Mouse (Mus musculus) stomach, embryonic 14.5 days (tissue): ENCODE measurements around the gene Tcf7l1. TPM values are rescaled to one million over a fixed set of nuclear protein-coding genes. Genes with fewer than 3 reads are reported as not detected.

ENCODE experiments used
- ATAC-seq: fragments of 200-750 bp; cut with Nextera tagmentation; 2 replicates; pipeline ENCODE4 v1.8.0; 2017; ENCODE audit warnings: low read depth, moderate TSS enrichment; ENCODE audit not compliant: insufficient number of reproducible peaks, insufficient read depth, low FRiP score
- H3K27ac ChIP-seq: fragments of 300-500 bp; sonication (generic); 2 replicates; pipeline ENCODE4 v1.5.1; 2014; ENCODE audit warnings: mild to moderate bottlenecking, low read length, moderate library complexity, mixed read lengths
- H3K27me3 ChIP-seq: fragments of 300-500 bp; sonication (generic); 2 replicates; pipeline ENCODE4 v1.6.1; 2014; ENCODE audit warnings: low read length, control low read depth, mixed read lengths; ENCODE audit not compliant: control insufficient read depth, insufficient read depth
- H3K36me3 ChIP-seq: fragments of 300-500 bp; sonication (generic); 2 replicates; pipeline ENCODE4 v1.6.1; 2014; ENCODE audit warnings: mild to moderate bottlenecking, control low read depth, low read length, moderate library complexity, mixed read lengths; ENCODE audit not compliant: control insufficient read depth, insufficient read depth
- H3K4me1 ChIP-seq: fragments of 300-500 bp; sonication (generic); 2 replicates; pipeline ENCODE4 v1.6.1; 2014; ENCODE audit warnings: low read length, control low read depth, mixed read lengths; ENCODE audit not compliant: control insufficient read depth, insufficient read depth
- H3K4me2 ChIP-seq: fragments of 300-500 bp; sonication (generic); replicated peaks from 2 replicates; pipeline ENCODE4 v1.6.1; 2014; ENCODE audit warnings: low read depth, low read length, control low read depth
- H3K4me3 ChIP-seq: fragments of 300-500 bp; sonication (generic); 2 replicates; pipeline ENCODE4 v1.5.1; 2014; ENCODE audit warnings: low read depth, low read length, control low read depth
- H3K9ac ChIP-seq: fragments of 300-500 bp; sonication (generic); replicated peaks from 2 replicates; pipeline ENCODE4 v1.6.1; 2014; ENCODE audit warnings: low read depth, mild to moderate bottlenecking, control low read depth, low read length, moderate library complexity, mixed read lengths
- H3K9me3 ChIP-seq: fragments of 300-500 bp; sonication (generic); 2 replicates; pipeline ENCODE4 v1.6.1; 2016; ENCODE audit warnings: low read depth, low read length, control low read depth; ENCODE audit not compliant: control insufficient read depth
- WGBS: fragments of 180-500 bp; shearing (Covaris S2); extraction: QIAGEN DNeasy Blood & Tissue Kit; methylation state at CpG from one replicate; pipeline ENCODE4 v1.1.7; 2014; 5-methylcytosine and 5-hydroxymethylcytosine counted together
- polyA plus RNA-seq: library from polyadenylated mRNA; unstranded; fragments of >200 nt; fragmentation: Nextera tagmentation; extraction: Ambion mirVana; gene quantifications from 2 replicates; pipeline ENCODE4 v1.2.1, GENCODE M21; 2014

The Tcf7l1 gene
- polyA plus RNA-seq, 1 experiment from 2014 or later = 39.0 TPM

GRCm38 (mm10) chr6:72723731-72724385 lies 65.2 kb downstream of the Tcf7l1 start:
- Histone ChIP-seq H3K4me3 (no peak overlapping the region), H3K36me3 (no peaks in the 10 kb centered on the region), H3K9me3 (no peaks in the 10 kb centered on the region), H3K27me3 (no peaks in the 10 kb centered on the region), H3K9ac (no peak overlapping the region), H3K4me2 (no peak overlapping the region), H3K27ac (no peak overlapping the region; the same call in 1 of the 2 replicates), H3K4me1 (peaks cover 26% of the 10 kb centered on the region; the same call in 1 of the 2 replicates)
- 60% methylated on average over 15 of the region's 15 CpGs for WGBS
- no peak for ATAC-seq

- WGBS = 89% methylated on average over 4 of the region's 4 CpGs
- Histone ChIP-seq H3K9ac (no peak overlapping the region), H3K36me3 (no peaks in the 10 kb centered on the region), H3K4me2 (no peak overlapping the region), H3K4me3 (no peak overlapping the region), H3K9me3 (no peaks in the 10 kb centered on the region), H3K4me1 (peaks cover 24% of the 10 kb centered on the region; the same call in 1 of the 2 replicates), H3K27me3 (no peaks in the 10 kb centered on the region), H3K27ac (no peak overlapping the region)
- ATAC-seq = no peak
Observed at GRCm38 (mm10) chr6:72723143-72723542, 65.9 kb downstream of the Tcf7l1 start.

DNA sequence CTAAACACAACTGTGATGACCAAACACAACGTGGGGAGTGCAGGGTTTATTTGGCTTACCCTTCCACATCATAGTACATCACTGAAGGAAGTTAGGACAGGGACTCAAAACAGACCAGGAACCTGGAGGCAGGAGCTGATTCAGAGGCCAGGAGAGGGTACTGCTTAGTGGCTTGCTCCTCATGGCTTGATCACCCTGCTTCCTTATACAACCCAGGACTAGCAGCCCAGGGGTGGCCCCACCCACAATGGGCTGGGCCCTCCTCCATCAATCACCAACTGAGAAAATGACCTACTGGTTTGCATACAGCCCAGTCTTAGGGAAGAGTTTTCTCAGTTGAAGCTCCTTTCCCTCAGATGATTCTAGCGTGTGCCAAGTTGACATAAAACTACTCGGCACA lies 68.2 kb downstream of the Tcf7l1 start:
- Histone ChIP-seq H3K27ac (no peak overlapping the region), H3K4me3 (no peak overlapping the region), H3K9ac (no peak overlapping the region), H3K27me3 (no peaks in the 10 kb centered on the region), H3K4me1 (peaks cover 24% of the 10 kb centered on the region; the same call in 1 of the 2 replicates), H3K36me3 (no peaks in the 10 kb centered on the region; the same call in 1 of the 2 replicates), H3K4me2 (no peak overlapping the region), H3K9me3 (no peaks in the 10 kb centered on the region)
- no peak for ATAC-seq
- 74% methylated on average over 3 of the region's 3 CpGs for WGBS

GRCm38 (mm10) chr6:72714726-72715125 lies 74.3 kb downstream of the Tcf7l1 start:
- Histone ChIP-seq H3K27ac (peak overlapping the region; percentile 55; the same call in 1 of the 2 replicates), H3K4me3 (no peak overlapping the region), H3K27me3 (no peaks in the 10 kb centered on the region), H3K9ac (no peak overlapping the region), H3K4me1 (peaks cover 42% of the 10 kb centered on the region), H3K36me3 (no peaks in the 10 kb centered on the region; the same call in 1 of the 2 replicates), H3K4me2 (0 out of 2 replicates have a peak overlapping the region, but pooled peaks have one; percentile 2), H3K9me3 (no peaks in the 10 kb centered on the region)
- WGBS = 24% methylated on average over 4 of the region's 4 CpGs
- no peak for ATAC-seq

- Histone ChIP-seq H3K4me2 (0 out of 2 replicates have a peak overlapping the region, but pooled peaks have one; percentile 2), H3K27me3 (no peaks in the 10 kb centered on the region), H3K9ac (no peak overlapping the region), H3K4me3 (no peak overlapping the region), H3K27ac (peak overlapping the region; percentile 55; the same call in 1 of the 2 replicates), H3K4me1 (peaks cover 42% of the 10 kb centered on the region), H3K36me3 (no peaks in the 10 kb centered on the region; the same call in 1 of the 2 replicates), H3K9me3 (no peaks in the 10 kb centered on the region)
- 28% methylated on average over 9 of the region's 9 CpGs for WGBS
- no peak for ATAC-seq
Observed at GRCm38 (mm10) chr6:72714250-72714649, 74.8 kb downstream of the Tcf7l1 start.

GRCm38 (mm10) chr6:72711508-72712081 lies 77.5 kb downstream of the Tcf7l1 start:
- Histone ChIP-seq H3K9ac (no peak overlapping the region), H3K4me2 (no peak overlapping the region), H3K4me3 (no peak overlapping the region), H3K4me1 (peaks cover 42% of the 10 kb centered on the region), H3K27me3 (no peaks in the 10 kb centered on the region), H3K27ac (peak overlapping the region; percentile 84), H3K36me3 (no peaks in the 10 kb centered on the region), H3K9me3 (no peaks in the 10 kb centered on the region)
- WGBS = 9% methylated on average over 8 of the region's 8 CpGs
- peak; percentile 76; the same call in 1 of the 2 replicates for ATAC-seq

- H3K4me1 ChIP-seq = peaks cover 42% of the 10 kb centered on the region
Observed at GRCm38 (mm10) chr6:72710897-72711507, 78.1 kb downstream of the Tcf7l1 start.

DNA sequence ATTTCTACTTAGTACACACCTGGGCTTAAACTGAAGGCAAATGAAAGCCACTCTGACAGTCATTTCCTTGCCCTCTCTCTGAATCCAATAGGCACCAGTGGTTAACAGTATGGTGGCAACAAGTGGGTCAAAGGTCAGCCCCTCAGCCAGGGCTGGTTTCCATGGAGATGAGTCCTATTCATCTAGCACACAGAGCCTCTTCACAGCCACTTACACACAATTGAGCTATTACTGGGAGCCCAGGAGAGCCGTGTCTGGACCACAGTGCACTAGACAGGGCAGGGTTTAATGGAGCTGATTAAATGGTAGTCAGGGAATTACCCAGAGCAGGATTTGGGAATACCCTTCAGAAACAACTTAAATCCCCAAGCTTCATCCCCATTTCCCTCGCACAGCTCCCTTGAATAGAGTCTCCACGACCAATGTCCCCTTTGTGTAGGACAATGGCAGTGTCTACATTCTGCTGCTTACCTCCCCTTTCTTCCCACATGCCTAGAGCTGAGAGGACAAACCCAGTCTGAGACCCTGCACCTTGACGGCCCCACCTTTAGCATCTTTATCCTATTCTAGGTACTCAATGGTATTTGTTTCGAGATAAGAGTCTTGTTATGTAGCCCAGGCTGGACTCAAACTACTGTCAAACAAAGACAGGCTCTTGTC lies 89.5 kb downstream of the Tcf7l1 start:
- no peak overlapping the region for H3K27ac ChIP-seq
- 62% methylated on average over 5 of the region's 5 CpGs for WGBS
- no peak overlapping the region for H3K4me2 ChIP-seq
- no peaks in the 10 kb centered on the region for H3K27me3 ChIP-seq
- ATAC-seq = no peak
- no peak overlapping the region for H3K9ac ChIP-seq
- H3K9me3 ChIP-seq = no peaks in the 10 kb centered on the region
- no peaks in the 10 kb centered on the region for H3K36me3 ChIP-seq
- peaks cover 33% of the 10 kb centered on the region for H3K4me1 ChIP-seq
- H3K4me3 ChIP-seq = no peak overlapping the region

More at GRCm38 (mm10) chr6:72710897-72711507, 78.1 kb downstream of the Tcf7l1 start:
- ATAC-seq = no peak
- H3K27ac ChIP-seq = peak overlapping the region; percentile 84
- H3K4me3 ChIP-seq = no peak overlapping the region
- H3K9ac ChIP-seq = no peak overlapping the region
- no peaks in the 10 kb centered on the region for H3K36me3 ChIP-seq
- WGBS = 46% methylated on average over 10 of the region's 10 CpGs
- H3K27me3 ChIP-seq = no peaks in the 10 kb centered on the region
- H3K4me2 ChIP-seq = 0 out of 2 replicates have a peak overlapping the region, but pooled peaks have one; percentile 0
- H3K9me3 ChIP-seq = no peaks in the 10 kb centered on the region
